Mouse (Mus musculus): Measurements from ENCODE around the gene Stt3b.

- TF ChIP-seq EP300 (IDR thresholded peaks at IDR 0.05; ENCODE audit: low read depth) (no peak), CTCF (IDR thresholded peaks at IDR 0.05; ENCODE audit: low read depth) (peak; percentile 56)
Measured at GRCm38 (mm10) chr9:115192890-115193289, 117.3 kb downstream of the Stt3b start.
